Mouse (Mus musculus) heart, embryonic 12.5 days (tissue): ENCODE measurements around the gene Ovch2. TPM values are rescaled to one million over a fixed set of nuclear protein-coding genes. Genes with fewer than 3 reads are reported as not detected.

Experiments
- ATAC-seq: fragments of 200-750 bp; cut with Nextera tagmentation; 2 replicates; pipeline ENCODE4 v1.8.0; 2017; ENCODE audit warnings: moderate TSS enrichment, moderate library complexity; ENCODE audit not compliant: insufficient number of reproducible peaks, low FRiP score
- H3K27ac ChIP-seq: fragments of 300-500 bp; sonication (generic); 2 replicates; pipeline ENCODE4 v1.5.1; 2016; ENCODE audit warnings: mild to moderate bottlenecking, moderate library complexity; ENCODE audit not compliant: poor library complexity, severe bottlenecking
- H3K27me3 ChIP-seq: fragments of 300-500 bp; sonication (generic); replicated peaks from 2 replicates; pipeline ENCODE4 v1.6.1; 2016; ENCODE audit warnings: mild to moderate bottlenecking, moderate library complexity
- H3K36me3 ChIP-seq: fragments of 300-500 bp; sonication (generic); 2 replicates; pipeline ENCODE4 v1.6.1; 2016; ENCODE audit warnings: mild to moderate bottlenecking, moderate library complexity
- H3K4me1 ChIP-seq: fragments of 300-500 bp; sonication (generic); replicated peaks from 2 replicates; pipeline ENCODE4 v1.6.1; 2016; ENCODE audit warnings: mild to moderate bottlenecking
- H3K4me2 ChIP-seq: fragments of 300-500 bp; sonication (generic); 2 replicates; pipeline ENCODE4 v1.6.1; 2016; ENCODE audit warnings: mild to moderate bottlenecking, moderate library complexity
- H3K4me3 ChIP-seq: fragments of 300-500 bp; sonication (generic); 2 replicates; pipeline ENCODE4 v1.5.1; 2016; ENCODE audit warnings: mild to moderate bottlenecking
- H3K9ac ChIP-seq: fragments of 300-500 bp; sonication (generic); 2 replicates; pipeline ENCODE4 v1.6.1; 2016; ENCODE audit warnings: mild to moderate bottlenecking, moderate library complexity
- H3K9me3 ChIP-seq: fragments of 300-500 bp; sonication (generic); replicated peaks from 2 replicates; pipeline ENCODE4 v1.6.1; 2016; ENCODE audit warnings: mild to moderate bottlenecking, moderate library complexity
- WGBS: fragments of 180-500 bp; shearing (Covaris S2); methylation state at CpG from one replicate; pipeline ENCODE4 v1.1.7; 2016; 5-methylcytosine and 5-hydroxymethylcytosine counted together
- polyA plus RNA-seq: library from polyadenylated mRNA; unstranded; fragments of >200 nt; fragmentation: Nextera tagmentation; extraction: Ambion mirVana; gene quantifications from 2 replicates; pipeline ENCODE4 v1.2.1, GENCODE M21; 2016

The Ovch2 gene
- polyA plus RNA-seq, 1 experiment from 2014 or later: not detected

DNA sequence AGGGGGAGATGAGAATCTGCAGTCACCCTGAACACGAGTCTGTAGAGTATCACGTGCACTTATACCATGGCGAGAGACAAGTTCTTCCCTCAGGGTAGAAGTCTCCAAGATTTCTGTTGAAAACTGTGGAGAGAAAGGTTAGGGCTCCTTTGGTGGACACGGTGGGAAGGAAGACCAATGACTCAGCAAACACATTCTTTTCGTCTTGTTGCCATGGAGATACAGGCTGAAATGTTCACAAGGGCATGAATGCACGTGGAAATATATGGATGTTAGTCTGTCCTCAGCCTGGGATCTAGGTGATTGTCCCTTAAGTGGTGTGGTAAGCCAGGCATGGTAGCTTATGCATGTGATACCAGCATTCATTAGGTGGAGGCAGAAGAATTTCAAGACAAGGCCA is 30.2 kb downstream of the Ovch2 start:
- H3K9ac ChIP-seq: no peak overlapping the region
- H3K9me3 ChIP-seq: no peaks in the 10 kb centered on the region
- H3K4me2 ChIP-seq: no peak overlapping the region
- ATAC-seq: no peak
- no peak overlapping the region for H3K4me3 ChIP-seq
- 69% methylated on average over 6 of the region's 6 CpGs for WGBS
- H3K4me1 ChIP-seq: no peaks in the 10 kb centered on the region
- H3K27me3 ChIP-seq: no peaks in the 10 kb centered on the region
- no peaks in the 10 kb centered on the region for H3K36me3 ChIP-seq
- H3K27ac ChIP-seq: no peak overlapping the region

GRCm38 (mm10) chr7:107757308-107758151 is 43.5 kb downstream of the Ovch2 start, which contains the start of gene Cyb5r2:
Gene Cyb5r2 (minus strand): TSS chr7:107758032.
- peak within 1 kb of the TSS; percentile 64 for H3K4me2 ChIP-seq
- peaks cover 26% of the 10 kb centered on the region for H3K4me1 ChIP-seq
- peak within 1 kb of the TSS; percentile 20 for H3K4me3 ChIP-seq
- H3K27me3 ChIP-seq: peaks cover 9% of the 10 kb centered on the region
- 10% methylated on average over 23 of the region's 23 CpGs for WGBS
- no peaks in the 10 kb centered on the region for H3K9me3 ChIP-seq
- no peak within 1 kb of the TSS for H3K9ac ChIP-seq
- H3K27ac ChIP-seq: no peak within 1 kb of the TSS
- ATAC-seq: peak; percentile 22; the same call in 1 of the 2 replicates
- no peaks in the 10 kb centered on the region for H3K36me3 ChIP-seq

DNA sequence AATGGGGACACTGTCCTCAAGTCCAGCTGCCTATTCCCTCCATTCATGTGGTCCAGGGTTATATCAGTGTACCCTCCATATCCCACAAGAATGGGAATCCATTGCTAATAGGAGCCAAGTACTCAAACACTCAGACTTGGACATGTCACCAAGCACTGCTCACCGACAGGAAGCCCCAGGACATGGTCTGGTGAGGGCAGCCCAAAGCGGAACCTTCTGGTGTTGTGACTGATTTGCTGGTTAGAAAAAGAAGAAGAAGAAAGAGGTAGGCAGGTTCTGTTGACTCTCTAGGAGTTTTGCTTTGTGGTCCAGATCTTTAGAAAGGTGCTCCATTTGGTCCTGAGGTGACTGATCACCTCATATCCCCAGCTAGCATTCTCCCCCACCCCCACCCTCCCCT is 44.3 kb downstream of the Ovch2 start:
- Histone ChIP-seq H3K9me3 (no peaks in the 10 kb centered on the region), H3K4me3 (no peak overlapping the region), H3K27me3 (peaks cover 15% of the 10 kb centered on the region), H3K27ac (no peak overlapping the region), H3K4me2 (no peak overlapping the region), H3K4me1 (peaks cover 26% of the 10 kb centered on the region), H3K9ac (no peak overlapping the region), H3K36me3 (no peaks in the 10 kb centered on the region)
- no peak for ATAC-seq
- WGBS: 73% methylated on average over 2 of the region's 2 CpGs

DNA sequence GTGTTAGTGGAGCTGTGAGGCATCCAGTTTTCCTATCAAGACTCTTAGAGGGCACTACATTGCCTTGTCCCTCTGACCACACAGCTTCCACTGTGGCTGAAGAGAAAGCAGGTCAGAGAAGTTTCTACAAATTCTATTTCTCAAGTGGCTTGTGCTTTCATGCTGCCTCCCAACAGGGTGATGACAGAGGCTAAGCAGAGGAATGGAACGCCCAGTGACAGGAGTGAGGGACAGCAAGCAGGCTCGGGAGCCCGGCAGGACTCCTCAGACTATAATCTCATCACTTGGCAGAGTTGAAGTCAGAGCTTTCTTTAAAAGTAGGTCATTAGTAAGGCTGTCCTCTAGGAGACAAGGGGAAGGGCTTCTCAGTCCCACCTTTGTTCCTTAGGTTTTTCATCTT is 45.1 kb downstream of the Ovch2 start:
- peak overlapping the region; percentile 47 for H3K4me2 ChIP-seq
- H3K4me1 ChIP-seq: peaks cover 26% of the 10 kb centered on the region
- no peak overlapping the region for H3K27ac ChIP-seq
- H3K9ac ChIP-seq: no peak overlapping the region
- ATAC-seq: peak; percentile 73
- peaks cover 15% of the 10 kb centered on the region for H3K27me3 ChIP-seq
- no peaks in the 10 kb centered on the region for H3K9me3 ChIP-seq
- H3K36me3 ChIP-seq: no peaks in the 10 kb centered on the region
- 11% methylated on average over 3 of the region's 3 CpGs for WGBS
- H3K4me3 ChIP-seq: no peak overlapping the region

GRCm38 (mm10) chr7:107752031-107752520 is 48.9 kb downstream of the Ovch2 start:
- Histone ChIP-seq H3K27me3 (peaks cover 15% of the 10 kb centered on the region), H3K36me3 (no peaks in the 10 kb centered on the region), H3K9me3 (no peaks in the 10 kb centered on the region), H3K4me1 (peaks cover 17% of the 10 kb centered on the region), H3K4me3 (no peak overlapping the region), H3K4me2 (no peak overlapping the region), H3K27ac (no peak overlapping the region), H3K9ac (no peak overlapping the region)
- 78% methylated on average over 10 of the region's 10 CpGs for WGBS
- ATAC-seq: no peak

DNA sequence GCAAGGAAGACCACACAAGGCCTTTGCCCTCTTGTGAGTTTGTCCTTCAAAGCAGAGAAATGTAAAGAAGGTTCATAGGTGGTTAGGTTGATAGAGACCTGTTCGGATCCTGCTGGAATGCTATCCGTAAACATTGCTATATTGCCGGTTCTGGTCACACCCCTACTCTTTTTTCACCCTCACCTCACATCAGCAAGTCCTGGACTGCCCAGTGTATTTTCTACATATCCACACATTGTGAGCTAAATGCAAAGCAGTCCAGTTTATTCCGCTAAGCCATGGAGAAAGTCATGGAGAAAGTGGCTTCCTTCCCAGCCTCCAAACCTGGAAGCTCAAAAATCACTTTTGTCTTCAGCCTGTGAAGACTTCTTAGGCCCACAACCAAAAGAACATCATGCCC is 51.3 kb downstream of the Ovch2 start:
- no peak for ATAC-seq
- no peak overlapping the region for H3K4me3 ChIP-seq
- H3K27ac ChIP-seq: no peak overlapping the region
- WGBS: 89% methylated on average over 4 of the region's 4 CpGs
- H3K4me1 ChIP-seq: no peaks in the 10 kb centered on the region
- H3K9ac ChIP-seq: 0 out of 2 replicates have a peak overlapping the region, but pooled peaks have one; percentile 29
- peaks cover 8% of the 10 kb centered on the region; the same call in 1 of the 2 replicates for H3K36me3 ChIP-seq
- no peak overlapping the region for H3K4me2 ChIP-seq
- H3K9me3 ChIP-seq: no peaks in the 10 kb centered on the region
- H3K27me3 ChIP-seq: peaks cover 15% of the 10 kb centered on the region

GRCm38 (mm10) chr7:107749270-107749669 is 51.7 kb downstream of the Ovch2 start:
- Histone ChIP-seq H3K36me3 (peaks cover 10% of the 10 kb centered on the region; the same call in 1 of the 2 replicates), H3K4me3 (no peak overlapping the region), H3K27ac (no peak overlapping the region), H3K4me2 (no peak overlapping the region), H3K9ac (no peak overlapping the region), H3K9me3 (no peaks in the 10 kb centered on the region), H3K4me1 (no peaks in the 10 kb centered on the region), H3K27me3 (peaks cover 15% of the 10 kb centered on the region)
- no peak for ATAC-seq
- WGBS: 6% methylated on average over 3 of the region's 3 CpGs

- no peak overlapping the region for H3K9ac ChIP-seq
- no peaks in the 10 kb centered on the region for H3K4me1 ChIP-seq
- no peak for ATAC-seq
- peaks cover 22% of the 10 kb centered on the region for H3K36me3 ChIP-seq
- no peak overlapping the region for H3K4me2 ChIP-seq
- H3K9me3 ChIP-seq: no peaks in the 10 kb centered on the region
- no peak overlapping the region for H3K4me3 ChIP-seq
- H3K27ac ChIP-seq: no peak overlapping the region
- H3K27me3 ChIP-seq: peaks cover 10% of the 10 kb centered on the region
- WGBS: 16% methylated on average over 2 of the region's 2 CpGs
Measured at GRCm38 (mm10) chr7:107747954-107748353, 53.1 kb downstream of the Ovch2 start.

GRCm38 (mm10) chr7:107747476-107747875 is 53.5 kb downstream of the Ovch2 start:
- peaks cover 24% of the 10 kb centered on the region for H3K36me3 ChIP-seq
- H3K27ac ChIP-seq: no peak overlapping the region
- WGBS: 83% methylated on average over 9 of the region's 9 CpGs
- peaks cover 6% of the 10 kb centered on the region; the same call in 1 of the 2 replicates for H3K27me3 ChIP-seq
- no peak overlapping the region for H3K4me3 ChIP-seq
- no peak overlapping the region for H3K9ac ChIP-seq
- no peak for ATAC-seq
- no peaks in the 10 kb centered on the region for H3K4me1 ChIP-seq
- H3K9me3 ChIP-seq: no peaks in the 10 kb centered on the region
- no peak overlapping the region for H3K4me2 ChIP-seq

- Histone ChIP-seq H3K27me3 (no peaks in the 10 kb centered on the region), H3K4me3 (no peak overlapping the region), H3K9ac (no peak overlapping the region), H3K9me3 (no peaks in the 10 kb centered on the region), H3K27ac (no peak overlapping the region), H3K4me1 (no peaks in the 10 kb centered on the region), H3K36me3 (peaks cover 25% of the 10 kb centered on the region), H3K4me2 (no peak overlapping the region)
- WGBS: 84% methylated on average over 8 of the region's 8 CpGs
- no peak for ATAC-seq
Measured at GRCm38 (mm10) chr7:107746036-107746435, 55.0 kb downstream of the Ovch2 start.

GRCm38 (mm10) chr7:107745111-107745510 is 55.9 kb downstream of the Ovch2 start:
- H3K4me3 ChIP-seq: no peak overlapping the region
- no peak for ATAC-seq
- H3K4me1 ChIP-seq: no peaks in the 10 kb centered on the region
- H3K27ac ChIP-seq: no peak overlapping the region
- no peak overlapping the region for H3K4me2 ChIP-seq
- H3K9me3 ChIP-seq: no peaks in the 10 kb centered on the region
- H3K27me3 ChIP-seq: no peaks in the 10 kb centered on the region
- 70% methylated on average over 2 of the region's 2 CpGs for WGBS
- H3K36me3 ChIP-seq: peaks cover 32% of the 10 kb centered on the region
- no peak overlapping the region for H3K9ac ChIP-seq
